Mouse (Mus musculus): ENCODE results near the gene Cd27.

Gene Cd27

GRCm38 (mm10) chr6:125213715-125214114, 23.1 kb downstream of the Cd27 start:
- no peak for DNase-seq (ENCODE audit: low read depth, low spot score)

DNA sequence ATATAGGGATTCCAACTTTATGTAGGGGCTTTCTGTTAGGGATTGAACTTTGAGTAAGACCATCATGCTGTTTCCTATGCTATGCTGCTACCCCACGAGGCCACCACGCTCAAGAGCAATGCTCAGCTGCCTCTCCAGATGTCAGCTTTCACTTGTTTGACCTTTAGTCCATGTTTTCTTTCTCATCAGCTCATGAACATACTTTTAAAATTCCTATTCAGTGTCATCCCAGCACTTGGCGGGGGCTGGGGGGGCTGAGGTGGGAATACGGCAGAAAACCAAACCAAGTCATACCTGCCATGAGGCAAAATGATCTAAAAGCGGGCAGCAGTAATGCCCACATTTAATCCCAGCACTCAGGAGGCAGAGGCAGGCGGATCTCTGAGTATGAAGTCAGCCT, 23.7 kb downstream of the Cd27 start:
- no peak for DNase-seq (ENCODE audit: low read depth, low spot score)

- DNase-seq (ENCODE audit: low read depth, low spot score) = no peak
Measured at GRCm38 (mm10) chr6:125212621-125213020, 24.2 kb downstream of the Cd27 start.

DNA sequence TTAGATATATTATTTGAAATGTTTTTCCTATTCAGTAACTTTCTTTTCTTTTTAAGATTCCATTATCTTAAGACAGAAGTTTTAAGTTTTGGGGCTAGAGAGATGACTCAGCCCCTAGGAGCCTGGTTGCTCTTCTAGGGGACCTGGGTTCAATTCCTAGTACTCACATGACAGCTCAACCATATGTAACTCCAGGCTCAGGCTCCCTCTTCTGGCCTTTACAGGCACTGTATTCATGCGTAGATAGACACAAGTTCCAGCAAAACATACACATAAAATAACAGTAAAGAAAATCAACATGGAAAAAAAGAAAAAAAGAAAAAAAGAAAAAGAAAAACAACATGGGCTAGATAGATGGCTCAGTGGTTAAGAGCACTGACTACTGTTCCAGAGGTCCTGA, 26.4 kb downstream of the Cd27 start:
- no peak for DNase-seq (ENCODE audit: low read depth, low spot score)

- no peak for DNase-seq (ENCODE audit: low read depth, low spot score)
Measured at GRCm38 (mm10) chr6:125197166-125197565, 39.6 kb downstream of the Cd27 start.

DNA sequence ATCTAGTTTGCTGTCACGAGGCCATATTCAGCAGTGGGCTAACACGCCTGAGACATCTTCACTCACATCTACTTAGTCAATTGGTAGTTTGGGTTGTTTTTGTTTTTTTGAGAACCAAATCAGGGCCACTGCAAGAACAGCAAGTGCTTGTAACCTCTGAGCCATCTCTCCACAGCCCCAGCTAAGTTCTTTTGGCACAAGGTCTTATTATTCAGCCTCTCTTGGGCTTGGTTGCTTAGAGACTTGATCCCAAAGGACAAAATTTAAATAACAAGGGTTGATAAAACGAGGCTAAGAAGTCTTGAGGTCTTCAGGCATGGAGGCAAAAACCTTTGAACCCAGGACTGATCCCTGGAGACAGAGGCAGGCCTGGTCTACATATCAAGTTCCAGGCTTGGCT, 40.5 kb downstream of the Cd27 start:
- peak; percentile 24 for DNase-seq (ENCODE audit: low read depth, low spot score)

- no peak for DNase-seq (ENCODE audit: low read depth, low spot score)
Measured at GRCm38 (mm10) chr6:125195541-125196075, 41.2 kb downstream of the Cd27 start.

DNA sequence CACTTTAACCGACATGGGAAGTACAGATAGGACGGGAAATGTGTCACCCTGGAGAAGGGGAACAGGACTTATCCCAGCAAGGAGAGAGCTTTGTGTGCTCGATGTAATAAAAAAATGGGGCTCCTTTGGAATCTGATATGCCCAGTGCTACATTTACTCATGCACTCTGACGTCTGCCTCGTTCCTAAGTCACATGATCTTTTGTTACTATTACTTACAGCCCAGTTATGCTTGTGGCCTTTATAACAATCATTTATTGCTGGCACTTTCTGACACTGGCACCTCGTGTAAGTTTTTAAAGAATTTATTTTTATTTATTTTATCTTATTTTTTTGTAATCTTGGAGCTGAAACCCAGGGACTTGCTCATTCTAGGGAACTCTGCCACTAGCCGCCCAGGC, 43.4 kb downstream of the Cd27 start:
- no peak for DNase-seq (ENCODE audit: low read depth, low spot score)

DNA sequence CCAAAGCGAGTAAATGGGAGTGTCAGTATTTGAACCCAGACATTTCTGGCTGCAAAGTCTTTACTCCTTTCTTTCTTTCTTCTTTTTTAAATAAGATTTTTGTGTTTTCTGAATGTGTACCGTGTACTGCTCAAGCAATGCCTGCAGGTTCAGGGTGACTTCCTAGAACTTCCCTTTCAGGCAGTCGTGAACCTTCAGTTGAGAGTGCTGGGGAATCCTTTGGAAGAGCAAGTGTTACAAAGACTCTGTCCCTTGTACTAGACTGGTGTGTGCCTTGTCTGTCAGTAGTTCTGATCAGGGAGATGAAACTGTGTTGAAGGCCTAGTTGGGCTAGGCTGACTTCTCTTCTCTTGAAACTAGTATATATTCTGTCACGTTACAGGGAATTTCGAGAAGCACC, 44.0 kb downstream of the Cd27 start:
- DNase-seq (ENCODE audit: low read depth, low spot score) = no peak

DNA sequence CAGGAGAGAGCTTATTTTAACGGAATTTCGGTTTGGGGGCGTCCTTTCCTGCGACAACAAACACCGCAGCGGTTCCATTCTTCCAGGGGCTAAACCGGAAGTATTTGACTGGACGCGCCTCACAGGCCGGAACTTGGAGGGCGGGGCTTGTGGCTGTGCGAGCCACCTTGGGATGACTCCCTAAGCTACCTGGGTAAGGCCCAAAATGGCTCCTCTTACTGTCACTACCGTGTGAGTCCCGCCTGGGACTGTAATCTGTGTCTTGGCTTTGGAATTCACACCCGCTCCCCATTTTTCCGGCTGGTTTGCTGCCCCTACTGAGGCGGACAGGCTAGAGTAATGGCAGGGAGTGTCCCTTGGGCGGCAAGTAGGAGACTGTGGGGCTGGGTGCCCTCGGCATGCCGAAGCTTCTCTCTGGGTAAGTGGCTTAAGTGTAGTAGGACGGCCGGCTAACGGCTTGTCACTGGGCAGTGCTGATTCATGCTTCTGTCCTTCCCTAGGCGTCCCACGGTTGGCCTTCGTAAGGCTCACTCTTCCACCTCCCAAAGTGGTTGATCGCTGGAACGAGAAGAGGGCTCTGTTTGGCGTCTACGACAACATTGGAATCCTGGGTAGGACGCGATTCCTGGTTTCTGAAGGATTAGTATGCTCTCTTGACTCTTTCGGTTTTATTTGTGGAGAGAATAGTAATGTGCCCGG, 44.6 kb downstream of the Cd27 start:
- peak; percentile 93 for DNase-seq (ENCODE audit: low read depth, low spot score)

DNA sequence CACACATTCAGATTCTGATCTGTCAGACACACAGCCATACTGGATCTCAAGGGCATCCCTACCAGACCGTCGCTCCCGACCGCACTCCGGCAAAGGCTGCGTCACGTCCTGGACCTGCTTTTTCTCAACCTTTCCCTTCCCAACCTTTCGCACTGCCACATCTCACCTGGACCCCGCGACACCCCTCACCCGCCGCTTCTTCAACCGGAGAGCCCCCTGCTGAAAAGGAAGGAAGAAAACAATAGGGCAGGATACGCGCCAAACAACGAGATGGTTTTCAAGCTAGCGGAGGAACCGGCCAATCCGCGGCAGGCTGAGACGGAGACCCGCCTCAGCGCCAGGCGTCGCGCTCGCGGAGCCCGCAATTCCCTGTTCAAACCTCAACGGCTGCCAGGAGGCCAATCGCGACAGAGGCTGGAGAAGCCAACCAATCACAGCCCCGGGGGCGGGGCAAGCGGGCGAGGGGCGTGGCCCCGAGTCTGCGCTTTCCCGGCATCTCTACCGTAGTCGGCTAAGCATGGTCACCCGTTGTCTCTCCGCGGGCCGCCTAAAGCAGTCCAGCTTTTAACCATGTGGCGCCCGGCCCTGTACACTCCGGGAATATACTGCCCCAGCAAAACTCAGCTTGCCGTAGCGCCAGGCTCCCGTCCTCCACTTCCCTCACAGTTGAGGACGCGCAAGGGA, 45.3 kb downstream of the Cd27 start, which contains the start of the genes Ncapd2 and Mrpl51:
TSS of gene Ncapd2 (minus strand) at position 370 of the 684 bp plus-strand sequence.
TSS of gene Mrpl51 (plus strand) at position 470 of the 684 bp plus-strand sequence.
- DNase-seq (ENCODE audit: low read depth, low spot score) = peak; percentile 99

DNA sequence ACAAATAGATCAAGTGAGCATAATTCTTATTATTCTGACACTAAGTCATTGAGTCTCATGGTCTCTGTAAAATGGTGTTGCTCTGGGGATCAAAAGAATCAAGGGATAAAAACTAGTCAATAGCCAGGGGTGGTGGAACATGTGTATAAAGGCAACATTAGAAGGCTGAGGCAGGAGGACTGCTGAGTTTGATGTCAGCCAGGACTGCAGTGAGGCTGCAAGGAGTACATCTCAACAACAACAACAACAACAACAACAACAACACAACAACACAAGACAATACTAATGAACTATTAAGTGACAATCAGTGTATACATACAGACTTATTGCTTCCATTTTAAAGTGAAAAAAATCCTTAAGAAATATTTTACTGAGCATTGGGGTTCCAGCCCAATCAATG, 46.0 kb downstream of the Cd27 start:
- no peak for DNase-seq (ENCODE audit: low read depth, low spot score)

GRCm38 (mm10) chr6:125186203-125186602, 50.6 kb downstream of the Cd27 start:
- no peak for DNase-seq (ENCODE audit: low read depth, low spot score)

Data from WW6 (cell line).